Mouse (Mus musculus): ENCODE data around the gene Srgap1.
A peak's percentile ranks its signal among the peaks of the same experiment; 100 is the strongest.

Gene Srgap1

GRCm38 (mm10) chr10:122046904-122047726 is at the start of gene Srgap1:
Gene Srgap1 (minus strand): TSS chr10:122047315.
- no peak for DNase-seq (ENCODE audit: extremely low spot score, low read depth, low spot score)

- DNase-seq (ENCODE audit: extremely low spot score, low read depth, low spot score) = no peak
Observed at GRCm38 (mm10) chr10:122096462-122096979, 49.4 kb upstream of the Srgap1 start.

GRCm38 (mm10) chr10:122090472-122090871 is 43.4 kb upstream of the Srgap1 start:
- DNase-seq (ENCODE audit: extremely low spot score, low read depth, low spot score) = no peak

- no peak for DNase-seq (ENCODE audit: extremely low spot score, low read depth, low spot score)
Observed at GRCm38 (mm10) chr10:122081352-122081751, 34.2 kb upstream of the Srgap1 start.

GRCm38 (mm10) chr10:122069153-122069552 is 22.0 kb upstream of the Srgap1 start:
- no peak for DNase-seq (ENCODE audit: extremely low spot score, low read depth, low spot score)

GRCm38 (mm10) chr10:122055826-122056225 is 8.7 kb upstream of the Srgap1 start:
- DNase-seq (ENCODE audit: extremely low spot score, low read depth, low spot score) = no peak

- peak; percentile 54 for DNase-seq (ENCODE audit: extremely low spot score, low read depth, low spot score)
Observed at GRCm38 (mm10) chr10:122054535-122054934, 7.4 kb upstream of the Srgap1 start.

GRCm38 (mm10) chr10:122051831-122052230 is 4.7 kb upstream of the Srgap1 start:
- DNase-seq (ENCODE audit: extremely low spot score, low read depth, low spot score) = peak; percentile 79

GRCm38 (mm10) chr10:122047727-122048365 is 731 bp upstream of the Srgap1 start:
- DNase-seq (ENCODE audit: extremely low spot score, low read depth, low spot score) = no peak

GRCm38 (mm10) chr10:122046511-122046903 is 608 bp downstream of the Srgap1 start:
- DNase-seq (ENCODE audit: extremely low spot score, low read depth, low spot score) = no peak

GRCm38 (mm10) chr10:122045946-122046345 is 1.2 kb downstream of the Srgap1 start:
- DNase-seq (ENCODE audit: extremely low spot score, low read depth, low spot score) = no peak

GRCm38 (mm10) chr10:122044926-122045325 is 2.2 kb downstream of the Srgap1 start:
- no peak for DNase-seq (ENCODE audit: extremely low spot score, low read depth, low spot score)

- no peak for DNase-seq (ENCODE audit: extremely low spot score, low read depth, low spot score)
Observed at GRCm38 (mm10) chr10:122040372-122040771, 6.7 kb downstream of the Srgap1 start.

- no peak for DNase-seq (ENCODE audit: extremely low spot score, low read depth, low spot score)
Observed at GRCm38 (mm10) chr10:122039566-122039965, 7.5 kb downstream of the Srgap1 start.

- DNase-seq (ENCODE audit: extremely low spot score, low read depth, low spot score) = no peak
Observed at GRCm38 (mm10) chr10:122038554-122038953, 8.6 kb downstream of the Srgap1 start.

GRCm38 (mm10) chr10:122033271-122033670 is 13.8 kb downstream of the Srgap1 start:
- DNase-seq (ENCODE audit: extremely low spot score, low read depth, low spot score) = no peak

- no peak for DNase-seq (ENCODE audit: extremely low spot score, low read depth, low spot score)
Observed at GRCm38 (mm10) chr10:122030420-122030819, 16.7 kb downstream of the Srgap1 start.

- DNase-seq (ENCODE audit: extremely low spot score, low read depth, low spot score) = no peak
Observed at GRCm38 (mm10) chr10:122029738-122030137, 17.4 kb downstream of the Srgap1 start.

GRCm38 (mm10) chr10:122025198-122025597 is 21.9 kb downstream of the Srgap1 start:
- no peak for DNase-seq (ENCODE audit: extremely low spot score, low read depth, low spot score)

- DNase-seq (ENCODE audit: extremely low spot score, low read depth, low spot score) = no peak
Observed at GRCm38 (mm10) chr10:122020906-122021305, 26.2 kb downstream of the Srgap1 start.

- DNase-seq (ENCODE audit: extremely low spot score, low read depth, low spot score) = no peak
Observed at GRCm38 (mm10) chr10:122020255-122020654, 26.9 kb downstream of the Srgap1 start.

GRCm38 (mm10) chr10:122018594-122019048 is 28.5 kb downstream of the Srgap1 start:
- DNase-seq (ENCODE audit: extremely low spot score, low read depth, low spot score) = no peak
